Mouse (Mus musculus): Measurements from ENCODE around the gene Lrrc1. TPM values are rescaled to one million over a fixed set of nuclear protein-coding genes. Genes with fewer than 3 reads are reported as not detected.

Lrrc1 gene
- polyA plus RNA-seq, 1 experiment: 34.0 TPM

DNA sequence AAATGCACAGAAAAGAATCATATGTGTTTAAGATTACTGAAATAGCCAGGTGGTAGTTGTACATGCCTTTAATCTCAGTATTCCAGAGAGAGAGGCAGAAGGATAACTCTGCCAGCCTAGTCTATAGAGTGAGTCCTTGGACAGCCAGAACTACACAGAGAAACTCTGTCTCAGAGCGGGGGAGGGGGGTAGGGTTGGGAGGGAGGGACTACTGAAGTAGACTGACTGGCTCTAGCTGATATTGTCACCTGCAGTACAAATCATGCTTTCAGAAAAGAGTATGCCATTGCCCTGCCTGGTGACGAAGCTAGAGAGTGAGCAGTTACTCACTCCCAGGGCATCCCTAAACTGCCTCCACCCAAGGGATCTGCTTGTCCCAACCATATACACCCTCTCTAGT, 125.9 kb downstream of the Lrrc1 start:
- H3K27ac ChIP-seq (ENCODE audit: insufficient read depth, low read depth, low read length): no peak overlapping the region
- DNase-seq: no peak
- H3K4me3 ChIP-seq (ENCODE audit: insufficient read depth, low read depth, low read length): no peak overlapping the region
- H3K4me1 ChIP-seq (ENCODE audit: control insufficient read depth, insufficient read depth, low read length): no peaks in the 10 kb centered on the region
- 94% methylated on average over 2 of the region's 2 CpGs for WGBS
- no peak for TF ChIP-seq CTCF (conservative IDR thresholded peaks at IDR 0.05; ENCODE audit: insufficient read depth, insufficient read length, low read depth, low read length)
- TF ChIP-seq POLR2A (IDR thresholded peaks at IDR 0.05; ENCODE audit: low read depth, low read length): no peak
- no peaks in the 10 kb centered on the region for H3K27me3 ChIP-seq (replicated peaks; ENCODE audit: control insufficient read depth, insufficient read depth, low read length)
- H3K36me3 ChIP-seq (ENCODE audit: control insufficient read depth, insufficient read depth, low read length): no peaks in the 10 kb centered on the region

DNA sequence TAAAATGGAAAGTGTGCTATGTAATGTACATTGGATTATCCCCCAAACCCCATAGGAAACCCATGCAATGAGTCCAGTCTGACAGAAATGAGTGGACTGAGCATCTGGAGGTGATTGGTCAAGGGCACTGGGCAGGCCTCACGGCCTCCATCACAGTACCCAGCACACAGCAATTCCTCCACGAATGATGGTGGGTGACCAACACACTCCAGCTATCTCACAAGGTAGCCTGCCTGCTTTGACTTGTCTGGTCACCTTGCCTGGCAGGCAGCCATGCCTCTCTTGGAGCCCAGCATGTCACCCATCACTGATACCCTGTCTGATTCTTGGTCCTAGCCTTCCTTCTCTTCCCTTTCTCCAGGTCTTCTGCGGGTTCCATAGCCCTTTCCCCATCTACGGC, 128.2 kb downstream of the Lrrc1 start:
- no peak overlapping the region for H3K27ac ChIP-seq (ENCODE audit: insufficient read depth, low read depth, low read length)
- H3K27me3 ChIP-seq (replicated peaks; ENCODE audit: control insufficient read depth, insufficient read depth, low read length): no peaks in the 10 kb centered on the region
- 92% methylated on average over 4 of the region's 4 CpGs for WGBS
- H3K4me3 ChIP-seq (ENCODE audit: insufficient read depth, low read depth, low read length): no peak overlapping the region
- no peaks in the 10 kb centered on the region for H3K36me3 ChIP-seq (ENCODE audit: control insufficient read depth, insufficient read depth, low read length)
- TF ChIP-seq POLR2A (IDR thresholded peaks at IDR 0.05; ENCODE audit: low read depth, low read length): no peak
- no peak for TF ChIP-seq CTCF (conservative IDR thresholded peaks at IDR 0.05; ENCODE audit: insufficient read depth, insufficient read length, low read depth, low read length)
- H3K4me1 ChIP-seq (ENCODE audit: control insufficient read depth, insufficient read depth, low read length): no peaks in the 10 kb centered on the region
- DNase-seq: no peak

DNA sequence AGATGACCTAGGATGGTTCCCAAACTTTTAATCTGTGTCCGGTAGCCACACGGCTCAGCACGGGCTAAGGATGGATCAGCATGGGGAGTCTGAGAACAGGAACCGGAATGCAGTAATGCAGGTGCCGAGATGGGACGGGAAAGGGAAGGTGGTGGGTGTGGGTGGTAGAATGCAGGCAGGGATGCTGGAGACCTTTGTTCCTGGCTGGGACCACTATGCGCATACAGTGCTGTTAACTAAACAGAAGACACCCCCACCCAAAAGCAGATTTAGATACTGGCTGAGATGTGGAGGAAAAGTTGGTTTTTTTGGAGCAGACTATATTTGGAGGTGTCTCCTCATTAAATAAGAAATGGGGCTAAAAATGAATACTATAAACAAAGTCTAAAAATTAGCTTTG, 128.7 kb downstream of the Lrrc1 start:
- 98% methylated on average over 7 of the region's 7 CpGs for WGBS
- no peak for TF ChIP-seq CTCF (conservative IDR thresholded peaks at IDR 0.05; ENCODE audit: insufficient read depth, insufficient read length, low read depth, low read length)

DNA sequence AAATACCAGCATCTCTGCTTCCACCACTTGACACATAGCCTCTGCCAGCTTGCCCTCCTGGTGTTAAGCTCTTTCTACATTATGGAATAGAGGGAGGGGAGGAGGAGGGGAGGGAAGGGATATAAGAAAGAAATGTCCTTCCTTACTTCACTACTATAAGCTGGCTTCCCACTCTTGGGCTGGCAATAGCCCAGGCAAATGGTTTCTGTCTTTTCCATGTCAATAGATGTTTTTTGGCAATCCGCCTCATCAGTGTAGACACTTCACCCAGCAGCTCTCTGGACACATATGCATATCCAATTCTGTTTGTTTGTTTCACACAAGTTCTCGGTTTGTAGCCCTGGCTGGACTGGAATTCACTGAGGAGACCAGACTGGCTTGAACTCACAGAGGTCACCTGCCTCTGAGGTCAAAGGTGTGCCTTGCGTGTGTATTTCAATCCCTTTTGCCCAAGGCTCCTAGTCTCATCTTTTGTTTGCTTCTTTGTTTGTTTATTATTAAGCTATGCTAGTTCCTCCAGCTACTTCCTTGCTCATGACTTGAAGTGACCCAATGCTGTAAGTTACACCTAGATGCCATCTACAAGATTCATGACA, 132.7 kb downstream of the Lrrc1 start:
- 62% methylated on average over 3 of the region's 3 CpGs for WGBS
- TF ChIP-seq CTCF (conservative IDR thresholded peaks at IDR 0.05; ENCODE audit: insufficient read depth, insufficient read length, low read depth, low read length) (no peak), POLR2A (IDR thresholded peaks at IDR 0.05; ENCODE audit: low read depth, low read length) (no peak)
- DNase-seq: no peak
- no peaks in the 10 kb centered on the region for H3K36me3 ChIP-seq (ENCODE audit: control insufficient read depth, insufficient read depth, low read length)
- no peak overlapping the region for H3K4me3 ChIP-seq (ENCODE audit: insufficient read depth, low read depth, low read length)
- no peak overlapping the region for H3K27ac ChIP-seq (ENCODE audit: insufficient read depth, low read depth, low read length)
- no peaks in the 10 kb centered on the region for H3K4me1 ChIP-seq (ENCODE audit: control insufficient read depth, insufficient read depth, low read length)
- no peaks in the 10 kb centered on the region for H3K27me3 ChIP-seq (replicated peaks; ENCODE audit: control insufficient read depth, insufficient read depth, low read length)

More for the DNA sequence above, 128.7 kb downstream of the Lrrc1 start:
- H3K4me1 ChIP-seq (ENCODE audit: control insufficient read depth, insufficient read depth, low read length): no peaks in the 10 kb centered on the region
- H3K27ac ChIP-seq (ENCODE audit: insufficient read depth, low read depth, low read length): no peak overlapping the region
- H3K4me3 ChIP-seq (ENCODE audit: insufficient read depth, low read depth, low read length): no peak overlapping the region
- H3K36me3 ChIP-seq (ENCODE audit: control insufficient read depth, insufficient read depth, low read length): no peaks in the 10 kb centered on the region
- H3K27me3 ChIP-seq (replicated peaks; ENCODE audit: control insufficient read depth, insufficient read depth, low read length): no peaks in the 10 kb centered on the region
- DNase-seq: no peak

GRCm38 (mm10) chr9:77410968-77411367, 133.7 kb downstream of the Lrrc1 start:
- no peak for TF ChIP-seq CTCF (conservative IDR thresholded peaks at IDR 0.05; ENCODE audit: insufficient read depth, insufficient read length, low read depth, low read length)
- TF ChIP-seq POLR2A (IDR thresholded peaks at IDR 0.05; ENCODE audit: low read depth, low read length): no peak
- H3K27ac ChIP-seq (ENCODE audit: insufficient read depth, low read depth, low read length): no peak overlapping the region
- H3K4me1 ChIP-seq (ENCODE audit: control insufficient read depth, insufficient read depth, low read length): no peaks in the 10 kb centered on the region
- no peak for DNase-seq
- no peak overlapping the region for H3K4me3 ChIP-seq (ENCODE audit: insufficient read depth, low read depth, low read length)
- H3K36me3 ChIP-seq (ENCODE audit: control insufficient read depth, insufficient read depth, low read length): no peaks in the 10 kb centered on the region
- no peaks in the 10 kb centered on the region for H3K27me3 ChIP-seq (replicated peaks; ENCODE audit: control insufficient read depth, insufficient read depth, low read length)
- 70% methylated on average over 4 of the region's 4 CpGs for WGBS

GRCm38 (mm10) chr9:77410524-77410923, 134.1 kb downstream of the Lrrc1 start:
- no peak for TF ChIP-seq CTCF (conservative IDR thresholded peaks at IDR 0.05; ENCODE audit: insufficient read depth, insufficient read length, low read depth, low read length)
- no peak for TF ChIP-seq POLR2A (IDR thresholded peaks at IDR 0.05; ENCODE audit: low read depth, low read length)
- H3K4me1 ChIP-seq (ENCODE audit: control insufficient read depth, insufficient read depth, low read length): no peaks in the 10 kb centered on the region
- H3K27ac ChIP-seq (ENCODE audit: insufficient read depth, low read depth, low read length): no peak overlapping the region
- WGBS: 88% methylated on average over 7 of the region's 7 CpGs
- no peaks in the 10 kb centered on the region for H3K27me3 ChIP-seq (replicated peaks; ENCODE audit: control insufficient read depth, insufficient read depth, low read length)
- no peak overlapping the region for H3K4me3 ChIP-seq (ENCODE audit: insufficient read depth, low read depth, low read length)
- H3K36me3 ChIP-seq (ENCODE audit: control insufficient read depth, insufficient read depth, low read length): no peaks in the 10 kb centered on the region
- no peak for DNase-seq

DNA sequence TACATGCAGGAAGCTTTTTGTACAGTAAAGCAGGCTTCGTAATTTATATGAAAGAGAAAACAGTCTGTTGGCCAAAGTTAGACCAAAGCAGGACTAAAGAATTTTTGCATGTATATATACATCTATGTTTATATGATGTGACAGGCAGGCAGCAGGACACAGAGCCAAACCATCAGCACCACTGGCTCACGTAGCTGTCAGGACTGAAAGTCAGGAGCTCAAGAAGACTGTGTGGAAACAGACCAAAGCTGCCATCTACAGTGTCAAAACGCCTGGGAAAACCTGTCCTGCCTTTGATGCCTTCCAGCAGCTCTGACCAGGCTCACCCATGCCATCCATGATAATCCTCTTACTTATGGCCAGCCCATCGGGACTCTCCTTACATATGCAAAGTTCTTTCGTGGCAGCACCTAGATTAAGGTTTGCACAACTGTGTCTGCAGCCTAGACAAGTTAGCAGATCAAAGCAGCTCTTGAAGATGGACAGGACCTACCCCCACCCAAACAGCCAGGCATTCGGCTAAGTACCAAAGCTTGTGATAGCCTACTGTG, 136.5 kb downstream of the Lrrc1 start:
- Histone ChIP-seq H3K4me1 (ENCODE audit: control insufficient read depth, insufficient read depth, low read length) (peaks cover 3% of the 10 kb centered on the region; the same call in 1 of the 2 replicates), H3K36me3 (ENCODE audit: control insufficient read depth, insufficient read depth, low read length) (no peaks in the 10 kb centered on the region), H3K27ac (ENCODE audit: insufficient read depth, low read depth, low read length) (no peak overlapping the region), H3K27me3 (replicated peaks; ENCODE audit: control insufficient read depth, insufficient read depth, low read length) (no peaks in the 10 kb centered on the region), H3K4me3 (ENCODE audit: insufficient read depth, low read depth, low read length) (no peak overlapping the region)
- WGBS: 69% methylated on average over 6 of the region's 6 CpGs
- DNase-seq: no peak
- TF ChIP-seq POLR2A (IDR thresholded peaks at IDR 0.05; ENCODE audit: low read depth, low read length) (no peak), CTCF (conservative IDR thresholded peaks at IDR 0.05; ENCODE audit: insufficient read depth, insufficient read length, low read depth, low read length) (no peak)

All from kidney, adult 2 months (tissue).